Mouse (Mus musculus) lung, postnatal 4 days (tissue): ENCODE results near the gene Pip4k2b.

ENCODE experiments used
- DNase-seq, 2 experiments: peaks; one replicate each; pipeline ENCODE4 v3.0.0; 2021

The Pip4k2b gene

GRCm38 (mm10) chr11:97689861-97690260 is 54.6 kb downstream of the Pip4k2b start:
- DNase-seq, result peak; percentile 63 to 79

GRCm38 (mm10) chr11:97687061-97687460 is 57.4 kb downstream of the Pip4k2b start:
- DNase-seq, result peak in 1 of 2 experiments; percentile 20

- peak in 1 of 2 experiments; percentile 24 for DNase-seq
These were observed 58.1 kb downstream of the Pip4k2b start for GRCm38 (mm10) chr11:97686322-97686908.

GRCm38 (mm10) chr11:97685613-97686321 is 58.7 kb downstream of the Pip4k2b start, which contains the start of gene Cisd3:
Gene Cisd3, plus strand, starts transcription at chr11:97685826.
- DNase-seq, result peak; percentile 96 to 98

GRCm38 (mm10) chr11:97684766-97685165 is 59.7 kb downstream of the Pip4k2b start:
- DNase-seq, result peak; percentile 31 to 36

GRCm38 (mm10) chr11:97684063-97684680 is 60.3 kb downstream of the Pip4k2b start:
- DNase-seq, result peak in 1 of 2 experiments; percentile 34

- peak; percentile 38 to 69 for DNase-seq
These were observed 61.9 kb downstream of the Pip4k2b start for GRCm38 (mm10) chr11:97682504-97683055.

- DNase-seq, result peak; percentile 61 to 83
These were observed 64.1 kb downstream of the Pip4k2b start for GRCm38 (mm10) chr11:97680430-97680829.

GRCm38 (mm10) chr11:97678301-97678700 is 66.2 kb downstream of the Pip4k2b start:
- DNase-seq, result no peak

- peak in 1 of 2 experiments; percentile 25 for DNase-seq
These were observed 66.7 kb downstream of the Pip4k2b start for GRCm38 (mm10) chr11:97677842-97678241.

- peak in 1 of 2 experiments; percentile 33 for DNase-seq
These were observed 67.1 kb downstream of the Pip4k2b start for GRCm38 (mm10) chr11:97677381-97677780.

GRCm38 (mm10) chr11:97676050-97676754 is 68.3 kb downstream of the Pip4k2b start:
- DNase-seq, result peak; percentile 22 to 57

GRCm38 (mm10) chr11:97673148-97673547 is 71.4 kb downstream of the Pip4k2b start:
- DNase-seq, result no peak

GRCm38 (mm10) chr11:97671177-97671527 is 73.4 kb downstream of the Pip4k2b start:
- DNase-seq, result no peak

GRCm38 (mm10) chr11:97670234-97671176 is 74.0 kb downstream of the Pip4k2b start:
- no peak for DNase-seq

- peak; percentile 77 to 81 for DNase-seq
These were observed 74.7 kb downstream of the Pip4k2b start for GRCm38 (mm10) chr11:97669829-97670228.

GRCm38 (mm10) chr11:97669268-97669667 is 75.2 kb downstream of the Pip4k2b start:
- no peak for DNase-seq

- DNase-seq, result no peak
These were observed 76.3 kb downstream of the Pip4k2b start for GRCm38 (mm10) chr11:97668160-97668559.

GRCm38 (mm10) chr11:97666794-97667193 is 77.7 kb downstream of the Pip4k2b start:
- DNase-seq, result no peak

GRCm38 (mm10) chr11:97666221-97666620 is 78.3 kb downstream of the Pip4k2b start:
- DNase-seq, result no peak

- no peak for DNase-seq
These were observed 79.1 kb downstream of the Pip4k2b start for GRCm38 (mm10) chr11:97665431-97665830.
